Comparison of ENCODE assay signal across 11 mouse cellular contexts in genomic region chr16:87716269-87716668, GRCm38 (mm10). TPM values are rescaled to one million over a fixed set of nuclear protein-coding genes. Genes with fewer than 3 reads are reported as not detected.
DNase-seq lines count a peak whose midpoint lies in the region; ATAC-seq and TF ChIP-seq lines count a peak whose summit lies in the region.
"Had no signal": no experiment of that assay in that cellular context is flagged by ENCODE, and none has a peak within 500 bp of the region (broad histone marks: within the 10 kb centered on the region; RNA-seq: fewer than 3 reads in every experiment).

No protein-coding gene starts in this region.

- no peak for DNase-seq in heart, postnatal 36 days
- DNase-seq in 3134 (ENCODE audit: extremely low read depth, insufficient read length, low spot score): peak; percentile 40
- peak; percentile 66 for DNase-seq in lung, postnatal 0 days (ENCODE audit: low spot score)
- no peak for DNase-seq in spleen, postnatal 4 days (ENCODE audit: low spot score in 2 of 2)
- DNase-seq in thymus, postnatal 4 days: no peak
- no peak for DNase-seq in right cerebral cortex, postnatal 36 days (ENCODE audit: low spot score in 2 of 2)
- DNase-seq: gastrocnemius, postnatal 25 days had no signal

- no peak; the same call in 1 of the 2 replicates for ATAC-seq in heart, embryonic 11.5 days (replicated peaks; ENCODE audit: insufficient number of reproducible peaks, low FRiP score, low TSS enrichment)
- ATAC-seq in common myeloid progenitor, adult 5-6 weeks (replicated peaks; ENCODE audit: low read depth, poor library complexity, severe bottlenecking): peak; percentile 66
- ATAC-seq in lung, postnatal 0 days: peak; percentile 83
- ATAC-seq: liver, embryonic 12.5 days; midbrain, embryonic 15.5 days had no signal

- 0 out of 2 replicates have a peak overlapping the region, but pooled peaks have one; percentile 11 for H3K4me2 ChIP-seq in heart, embryonic 11.5 days
- no peak overlapping the region for H3K4me2 ChIP-seq in lung, postnatal 0 days (replicated peaks; ENCODE audit: low read depth, low read length)
- H3K4me2 ChIP-seq: liver, embryonic 12.5 days; midbrain, embryonic 15.5 days had no signal

- no peaks in the 10 kb centered on the region for H3K9me3 ChIP-seq in heart, embryonic 11.5 days (replicated peaks; ENCODE audit: control insufficient read depth, low read length)
- no peaks in the 10 kb centered on the region for H3K9me3 ChIP-seq in lung, postnatal 0 days (ENCODE audit: low read length)
- H3K9me3 ChIP-seq: liver, embryonic 12.5 days; midbrain, embryonic 15.5 days had no signal

- 52% methylated on average over 11 of the region's 11 CpGs for WGBS in heart, embryonic 11.5 days (ENCODE audit: insufficient replicate concordance)
- 40% methylated on average over 11 of the region's 11 CpGs for WGBS in lung, postnatal 0 days

- no peak overlapping the region for H3K4me3 ChIP-seq in heart, embryonic 11.5 days (ENCODE audit: low read depth, low read length)
- H3K4me3 ChIP-seq in lung, postnatal 0 days (ENCODE audit: low read depth, low read length): no peak overlapping the region
- H3K4me3 ChIP-seq: liver, embryonic 12.5 days; midbrain, embryonic 15.5 days had no signal

- TF ChIP-seq CTCF in lung, postnatal 0 days (IDR thresholded peaks at IDR 0.05): no peak

- intact Hi-C loops in heart, postnatal 36 days (cut with DNase I): no loop called here

- H3K27me3 ChIP-seq in heart, embryonic 11.5 days (ENCODE audit: control insufficient read depth, insufficient read depth, low read length): no peaks in the 10 kb centered on the region
- no peaks in the 10 kb centered on the region for H3K27me3 ChIP-seq in lung, postnatal 0 days (replicated peaks; ENCODE audit: insufficient read depth, low read length)
- H3K27me3 ChIP-seq: liver, embryonic 12.5 days; midbrain, embryonic 15.5 days had no signal

- H3K27ac ChIP-seq in heart, embryonic 11.5 days (ENCODE audit: low read depth, low read length): no peak overlapping the region
- peak overlapping the region; percentile 34; the same call in 1 of the 2 replicates for H3K27ac ChIP-seq in lung, postnatal 0 days (ENCODE audit: low read length)
- H3K27ac ChIP-seq: liver, embryonic 12.5 days; midbrain, embryonic 15.5 days had no signal

- peaks cover 47% of the 10 kb centered on the region for H3K4me1 ChIP-seq in heart, embryonic 11.5 days (ENCODE audit: control insufficient read depth, insufficient read depth, low read length)
- H3K4me1 ChIP-seq in lung, postnatal 0 days (ENCODE audit: insufficient read depth, low read depth, low read length): peaks cover 32% of the 10 kb centered on the region

- H3K36me3 ChIP-seq in heart, embryonic 11.5 days (ENCODE audit: control insufficient read depth, insufficient read depth, low read length): no peaks in the 10 kb centered on the region
- peaks cover 4% of the 10 kb centered on the region; the same call in 1 of the 2 replicates for H3K36me3 ChIP-seq in lung, postnatal 0 days (ENCODE audit: insufficient read depth, low read length)

- peak; percentile 91; the same call in 1 of the 2 replicates for TF ChIP-seq EP300 in lung, postnatal 0 days (IDR thresholded peaks at IDR 0.05)

- 0 out of 2 replicates have a peak overlapping the region, but pooled peaks have one; percentile 22 for H3K9ac ChIP-seq in heart, embryonic 11.5 days (ENCODE audit: low read depth, low read length)
- H3K9ac ChIP-seq in lung, postnatal 0 days (replicated peaks; ENCODE audit: low read depth): no peak overlapping the region
- H3K9ac ChIP-seq: liver, embryonic 12.5 days; midbrain, embryonic 15.5 days had no signal

RNA-seq across cellular contexts. Expression of gene Bach1, which starts 17.5 kb away (rescaled TPM):
- polyA plus RNA-seq in heart, embryonic 11.5 days (2014; fragmentation: Nextera tagmentation; extraction: Ambion mirVana): 11.2 and 13.1 TPM in 2 replicates
- total RNA-seq in heart, postnatal 36 days (2021): 10 to 100 TPM; 31.3 to 33.1 TPM
- total RNA-seq in common myeloid progenitor, adult 5-6 weeks (2017): 29.2 and 33.9 TPM in 2 replicates
- 13.1 and 13.7 TPM in 2 replicates for polyA plus RNA-seq in lung, postnatal 0 days (2015; fragmentation: Nextera tagmentation; extraction: Ambion mirVana)

Comparison
In these comparisons a context has a peak if more than half of its experiments do, and no peak if none do; other contexts are left out.
1. DNase-seq: peak in 3134 (single experiment) and lung, postnatal 0 days (single experiment); none in heart, postnatal 36 days (0 of 2), spleen, postnatal 4 days (0 of 2), thymus, postnatal 4 days (single experiment) and right cerebral cortex, postnatal 36 days (0 of 2).